Mouse (Mus musculus): ENCODE data around the gene Htr2b. TPM values are rescaled to one million over a fixed set of nuclear protein-coding genes. Genes with fewer than 3 reads are reported as not detected.
A peak's percentile ranks its signal among the peaks of the same experiment; 100 is the strongest.

Gene Htr2b
- polyA plus RNA-seq, 1 experiment, result 0.22 TPM

DNA sequence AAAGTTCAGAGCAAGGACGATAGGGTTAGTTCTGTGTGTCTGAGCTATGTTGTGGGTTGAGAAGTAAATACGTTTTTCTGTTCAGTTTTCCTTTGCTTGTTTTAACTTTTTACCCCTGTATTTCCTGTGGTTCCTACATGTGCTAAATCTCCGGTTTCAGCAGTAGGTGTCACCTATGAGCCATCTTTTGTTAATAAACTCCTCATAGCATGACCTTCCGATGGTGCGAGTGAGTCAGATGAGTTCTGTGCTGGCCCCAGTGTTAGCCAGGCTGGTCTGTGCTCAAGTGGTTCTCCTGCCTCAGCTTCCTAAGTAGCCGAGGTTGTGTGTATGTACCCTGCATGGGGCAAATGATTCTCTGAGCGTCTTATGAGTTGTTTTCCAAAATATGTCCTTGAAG is 17.4 kb downstream of the Htr2b start:
- DNase-seq (ENCODE audit: low spot score), result no peak

DNA sequence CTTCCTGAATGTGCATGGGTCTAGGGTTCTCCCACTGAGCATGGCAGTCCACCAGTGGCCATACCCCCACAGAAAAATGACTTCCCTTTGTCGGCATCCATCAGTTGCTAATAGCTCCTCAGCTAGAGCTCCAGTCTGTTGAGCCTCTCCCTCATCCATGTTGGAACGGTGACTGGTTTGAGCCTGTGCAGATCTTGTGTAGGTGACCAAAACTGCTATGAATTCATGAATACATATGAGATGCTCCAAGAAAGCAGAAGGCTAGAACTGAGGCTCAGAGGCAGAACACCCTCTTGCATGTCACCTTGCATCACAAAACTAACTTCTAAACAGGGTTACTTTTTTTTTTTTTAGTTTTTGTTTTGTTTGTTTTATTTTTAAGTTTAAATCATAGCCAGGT is 35.2 kb downstream of the Htr2b start:
- no peak for DNase-seq (ENCODE audit: low spot score)

DNA sequence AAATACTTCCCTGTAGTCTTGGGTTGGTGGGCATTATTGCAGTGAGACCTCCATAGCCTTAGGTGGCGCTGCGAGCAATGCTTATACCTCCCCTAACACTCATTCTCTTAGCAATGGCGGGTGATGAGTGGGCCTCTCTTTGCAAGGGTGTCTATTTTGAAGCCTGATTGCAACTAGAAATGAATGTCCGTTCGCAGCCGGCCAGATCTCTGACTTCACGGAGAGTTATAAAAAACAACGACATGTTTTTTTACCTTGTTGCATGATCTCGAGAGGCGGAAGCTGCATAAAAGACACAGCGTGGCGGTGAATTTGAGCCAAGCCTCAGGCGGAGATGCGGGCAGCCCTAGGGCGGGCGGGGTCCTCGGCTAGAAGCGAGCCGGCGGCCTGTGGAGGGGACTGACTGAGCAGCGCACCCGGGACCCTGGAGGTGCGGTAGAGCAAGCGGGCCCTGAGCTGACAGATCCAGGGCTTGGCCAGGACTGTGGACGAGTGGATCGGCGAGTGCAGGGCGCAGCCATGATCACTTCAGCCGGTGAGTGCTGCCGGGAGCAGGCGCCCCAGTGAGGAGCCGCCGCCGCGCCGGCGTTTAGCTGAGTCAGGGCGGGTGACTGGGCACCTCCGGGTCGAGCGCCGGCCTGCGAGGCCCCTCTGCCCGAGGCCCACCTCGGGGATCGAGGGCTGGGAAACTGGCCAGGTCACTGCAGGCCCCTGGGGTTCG is 47.3 kb downstream of the Htr2b start, which contains the start of gene Psmd1:
TSS of gene Psmd1 (plus strand) at position 117 of the 721 bp plus-strand sequence.
- DNase-seq (ENCODE audit: low spot score), result peak; percentile 83

DNA sequence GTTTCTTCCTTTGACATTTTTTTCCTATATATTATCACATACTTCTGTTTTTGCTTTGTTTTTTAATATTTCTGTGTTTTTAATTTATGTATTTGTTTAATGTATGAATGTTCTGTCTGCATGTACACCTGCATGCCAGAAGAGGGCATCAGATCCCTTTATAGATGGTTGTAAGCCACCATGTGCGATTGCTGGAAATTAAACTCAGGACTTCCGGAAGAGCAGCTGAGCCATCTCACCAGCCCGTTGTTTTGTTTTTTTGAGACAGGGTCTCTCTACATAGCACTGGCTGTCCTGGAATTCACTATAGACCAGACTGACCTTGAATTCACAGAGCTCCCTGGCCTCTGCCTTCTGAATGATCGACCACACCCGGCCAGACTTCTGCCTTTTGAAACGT is 49.2 kb downstream of the Htr2b start:
- DNase-seq (ENCODE audit: low spot score), result no peak

DNA sequence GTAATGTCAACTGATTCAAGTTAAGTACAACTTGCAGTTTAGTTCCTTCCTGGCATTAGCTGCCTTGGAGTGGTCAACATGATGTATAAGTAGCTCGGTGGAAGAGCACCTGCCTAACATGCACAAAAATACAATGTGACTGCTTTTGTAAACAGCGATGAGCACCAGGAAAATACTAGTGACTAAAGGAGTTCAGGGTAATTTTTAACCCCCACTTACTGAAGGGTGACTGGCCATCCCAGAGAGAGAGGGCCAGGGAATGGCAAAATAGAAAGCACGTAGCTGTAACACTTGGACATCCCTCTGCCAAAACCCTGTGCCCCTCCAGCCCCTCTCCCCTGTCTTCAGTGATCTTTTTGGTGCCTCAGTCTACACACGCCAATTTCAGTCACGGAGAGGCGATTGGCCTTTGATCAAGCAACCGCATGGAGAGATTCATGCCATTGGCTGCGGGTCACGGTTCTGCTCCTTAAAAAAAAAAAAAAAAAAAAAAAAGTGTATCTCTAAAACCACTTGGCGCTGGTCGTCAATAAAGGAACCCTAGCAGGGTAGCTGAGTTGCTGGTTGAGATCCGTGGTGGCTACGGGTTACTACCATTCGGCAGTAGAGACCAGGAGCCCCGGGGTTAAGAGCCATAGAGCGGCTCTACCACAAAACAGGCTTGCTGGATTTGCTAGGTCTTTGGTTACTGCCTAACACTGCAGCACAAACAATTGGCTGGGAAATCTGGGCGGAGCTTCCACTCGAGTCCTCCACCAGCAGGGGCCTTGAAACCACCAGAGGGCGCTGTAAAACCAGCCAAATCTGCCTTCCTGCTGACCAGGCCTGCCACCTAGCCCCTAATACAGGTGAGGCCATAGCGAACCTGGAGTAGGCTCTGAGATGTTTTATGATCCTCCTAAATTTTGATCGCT is 52.7 kb downstream of the Htr2b start:
- DNase-seq (ENCODE audit: low spot score), result peak; percentile 67

DNA sequence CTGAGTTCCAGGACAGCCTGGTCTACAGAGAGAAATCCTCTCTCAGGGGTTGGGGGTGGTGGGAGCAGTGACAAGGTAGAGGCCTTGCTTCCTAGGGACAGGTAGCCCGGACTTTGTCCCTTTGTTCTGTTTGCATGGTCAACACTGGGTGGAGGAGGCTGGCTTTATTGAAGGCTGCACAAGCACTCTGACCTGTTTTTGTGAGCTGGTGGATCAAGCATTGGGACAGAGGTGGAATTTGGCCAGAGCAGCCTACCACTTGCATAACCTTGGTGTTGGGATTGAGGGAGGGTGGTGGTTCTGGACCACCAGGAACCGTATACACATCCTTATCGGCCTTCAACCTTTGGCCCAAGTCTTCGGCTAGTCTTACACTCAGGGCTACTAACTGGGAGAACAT is 55.5 kb downstream of the Htr2b start:
- DNase-seq (ENCODE audit: low spot score), result no peak

DNA sequence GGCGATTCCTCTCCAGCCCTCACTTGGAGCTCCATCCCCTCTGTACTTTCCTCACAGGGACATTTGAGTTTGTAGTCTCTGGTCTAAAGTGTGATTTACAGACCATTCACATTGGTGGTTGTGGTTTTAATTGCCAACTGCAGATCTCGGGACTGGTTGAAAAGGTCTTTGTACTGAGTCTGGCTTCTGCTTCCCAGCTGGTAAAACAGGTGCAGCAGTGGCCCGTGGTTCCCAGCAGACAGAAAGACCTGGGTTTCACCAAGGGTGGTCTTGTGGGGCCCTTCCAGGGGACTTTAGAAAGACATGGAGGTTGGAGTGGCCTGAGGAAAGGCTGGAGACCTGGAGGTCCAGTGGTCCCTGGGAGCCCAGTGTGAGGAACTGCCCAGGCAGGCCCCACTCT is 56.8 kb downstream of the Htr2b start:
- no peak for DNase-seq (ENCODE audit: low spot score)

DNA sequence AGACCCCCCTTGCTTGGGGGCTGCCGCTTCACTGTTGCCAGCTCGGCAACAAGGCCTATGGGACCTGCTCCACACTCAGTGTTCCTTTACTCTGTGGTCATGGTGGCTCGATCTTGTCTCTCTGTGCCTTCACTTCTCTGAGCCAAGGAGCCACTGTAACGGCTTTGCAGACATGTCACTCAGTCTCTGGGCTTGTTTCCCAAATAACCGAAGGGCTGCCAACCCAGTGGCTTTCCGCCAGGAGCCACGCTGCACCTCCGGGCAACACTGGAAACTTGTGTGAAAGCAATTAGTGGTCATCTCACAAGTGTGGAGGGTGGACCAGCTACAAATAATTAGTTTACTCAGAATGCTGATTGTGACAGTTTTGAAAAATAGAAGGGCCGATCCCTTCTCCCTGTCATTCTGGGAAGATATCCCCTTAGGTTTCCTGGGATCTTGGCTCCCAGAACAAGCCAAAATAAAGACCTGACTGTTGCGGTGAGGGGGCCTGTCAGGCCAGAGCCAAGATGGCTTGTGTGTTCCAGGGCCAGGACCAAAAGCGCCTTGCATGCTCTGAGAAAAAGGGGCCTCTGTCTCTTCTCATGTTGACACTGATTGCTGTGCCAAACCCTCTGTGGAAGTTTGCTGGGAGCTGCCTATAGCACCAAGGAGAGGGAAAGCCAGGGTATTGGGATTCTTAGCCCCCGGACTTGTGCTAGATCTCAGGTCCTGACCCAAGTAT is 58.4 kb downstream of the Htr2b start:
- no peak for DNase-seq (ENCODE audit: low spot score)

Other genes with a start within 250 kb of the Htr2b start
- 160 and 190 TPM in 2 replicates for gene Itm2c, start 217.7 kb downstream of the Htr2b start, polyA plus RNA-seq (2012; rRNA removed)
- gene 4933407L21Rik, start 183.5 kb downstream of the Htr2b start, polyA plus RNA-seq (2012; rRNA removed), result 0.08 and 0.41 TPM in 2 replicates
- gene Gpr55, start 151.0 kb downstream of the Htr2b start, polyA plus RNA-seq (2012; rRNA removed), result 0.06 and 0.08 TPM in 2 replicates
- not detected in 2 replicates for gene Spata3, start 95.2 kb downstream of the Htr2b start, polyA plus RNA-seq (2012; rRNA removed)
- gene 2810459M11Rik, start 66.1 kb downstream of the Htr2b start, polyA plus RNA-seq (2012; rRNA removed), result 0.75 and 0.78 TPM in 2 replicates
- gene Psmd1, start 47.6 kb downstream of the Htr2b start, polyA plus RNA-seq (2012; rRNA removed), result 62.3 and 71.6 TPM in 2 replicates
- 0.35 and 0.44 TPM in 2 replicates for gene Gm21972, start 21.7 kb upstream of the Htr2b start, polyA plus RNA-seq (2012; rRNA removed)
- 8.2 and 9.0 TPM in 2 replicates for gene Armc9, start 42.8 kb upstream of the Htr2b start, polyA plus RNA-seq (2012; rRNA removed)
- gene B3gnt7, start 190.9 kb upstream of the Htr2b start, polyA plus RNA-seq (2012; rRNA removed), result 1.4 and 2.3 TPM in 2 replicates
- gene Ncl, start 247.4 kb upstream of the Htr2b start, polyA plus RNA-seq (2012; rRNA removed), result 64.7 and 132 TPM in 2 replicates